Mouse (Mus musculus) stomach, embryonic 14.5 days (tissue): Measurements from ENCODE around the gene Gas7. TPM values are rescaled to one million over a fixed set of nuclear protein-coding genes. Genes with fewer than 3 reads are reported as not detected.

ENCODE experiments used
- ATAC-seq: fragments of 200-750 bp; cut with Nextera tagmentation; 2 replicates; pipeline ENCODE4 v1.8.0; 2017; ENCODE audit warnings: low read depth, moderate TSS enrichment; ENCODE audit not compliant: insufficient number of reproducible peaks, insufficient read depth, low FRiP score
- H3K27ac ChIP-seq: fragments of 300-500 bp; sonication (generic); 2 replicates; pipeline ENCODE4 v1.5.1; 2014; ENCODE audit warnings: mild to moderate bottlenecking, low read length, moderate library complexity, mixed read lengths
- H3K27me3 ChIP-seq: fragments of 300-500 bp; sonication (generic); 2 replicates; pipeline ENCODE4 v1.6.1; 2014; ENCODE audit warnings: low read length, control low read depth, mixed read lengths; ENCODE audit not compliant: control insufficient read depth, insufficient read depth
- H3K36me3 ChIP-seq: fragments of 300-500 bp; sonication (generic); 2 replicates; pipeline ENCODE4 v1.6.1; 2014; ENCODE audit warnings: mild to moderate bottlenecking, control low read depth, low read length, moderate library complexity, mixed read lengths; ENCODE audit not compliant: control insufficient read depth, insufficient read depth
- H3K4me1 ChIP-seq: fragments of 300-500 bp; sonication (generic); 2 replicates; pipeline ENCODE4 v1.6.1; 2014; ENCODE audit warnings: low read length, control low read depth, mixed read lengths; ENCODE audit not compliant: control insufficient read depth, insufficient read depth
- H3K4me2 ChIP-seq: fragments of 300-500 bp; sonication (generic); replicated peaks from 2 replicates; pipeline ENCODE4 v1.6.1; 2014; ENCODE audit warnings: low read depth, low read length, control low read depth
- H3K4me3 ChIP-seq: fragments of 300-500 bp; sonication (generic); 2 replicates; pipeline ENCODE4 v1.5.1; 2014; ENCODE audit warnings: low read depth, low read length, control low read depth
- H3K9ac ChIP-seq: fragments of 300-500 bp; sonication (generic); replicated peaks from 2 replicates; pipeline ENCODE4 v1.6.1; 2014; ENCODE audit warnings: low read depth, mild to moderate bottlenecking, control low read depth, low read length, moderate library complexity, mixed read lengths
- H3K9me3 ChIP-seq: fragments of 300-500 bp; sonication (generic); 2 replicates; pipeline ENCODE4 v1.6.1; 2016; ENCODE audit warnings: low read depth, low read length, control low read depth; ENCODE audit not compliant: control insufficient read depth
- WGBS: fragments of 180-500 bp; shearing (Covaris S2); extraction: QIAGEN DNeasy Blood & Tissue Kit; methylation state at CpG from one replicate; pipeline ENCODE4 v1.1.7; 2014; 5-methylcytosine and 5-hydroxymethylcytosine counted together
- polyA plus RNA-seq: library from polyadenylated mRNA; unstranded; fragments of >200 nt; fragmentation: Nextera tagmentation; extraction: Ambion mirVana; gene quantifications from 2 replicates; pipeline ENCODE4 v1.2.1, GENCODE M21; 2014

Gene Gas7
- polyA plus RNA-seq, 1 experiment from 2014 or later = 15.6 TPM

- no peak for ATAC-seq
- Histone ChIP-seq H3K27ac (no peak overlapping the region), H3K4me1 (no peaks in the 10 kb centered on the region; the same call in 1 of the 2 replicates), H3K4me3 (no peak overlapping the region), H3K27me3 (no peaks in the 10 kb centered on the region), H3K4me2 (no peak overlapping the region), H3K9ac (no peak overlapping the region), H3K36me3 (no peaks in the 10 kb centered on the region), H3K9me3 (no peaks in the 10 kb centered on the region)
- 72% methylated on average over 11 of the region's 11 CpGs for WGBS
These were observed 193.6 kb downstream of the Gas7 start for GRCm38 (mm10) chr11:67648651-67649407.

- Histone ChIP-seq H3K4me1 (no peaks in the 10 kb centered on the region; the same call in 1 of the 2 replicates), H3K36me3 (no peaks in the 10 kb centered on the region), H3K9ac (no peak overlapping the region), H3K27me3 (no peaks in the 10 kb centered on the region), H3K27ac (no peak overlapping the region), H3K4me2 (no peak overlapping the region), H3K9me3 (no peaks in the 10 kb centered on the region), H3K4me3 (no peak overlapping the region)
- WGBS = 55% methylated on average over 10 of the region's 10 CpGs
- no peak for ATAC-seq
These were observed 194.9 kb downstream of the Gas7 start for GRCm38 (mm10) chr11:67649971-67650707.

- no peak for ATAC-seq
- Histone ChIP-seq H3K27me3 (no peaks in the 10 kb centered on the region), H3K9ac (no peak overlapping the region), H3K4me2 (no peak overlapping the region), H3K9me3 (no peaks in the 10 kb centered on the region), H3K4me3 (no peak overlapping the region), H3K36me3 (no peaks in the 10 kb centered on the region), H3K4me1 (no peaks in the 10 kb centered on the region; the same call in 1 of the 2 replicates), H3K27ac (no peak overlapping the region)
- 82% methylated on average over 6 of the region's 6 CpGs for WGBS
These were observed 196.5 kb downstream of the Gas7 start for GRCm38 (mm10) chr11:67651731-67652130.

GRCm38 (mm10) chr11:67652194-67652892, 197.1 kb downstream of the Gas7 start:
- no peak overlapping the region for H3K4me2 ChIP-seq
- no peak overlapping the region for H3K4me3 ChIP-seq
- H3K36me3 ChIP-seq = no peaks in the 10 kb centered on the region
- H3K27ac ChIP-seq = no peak overlapping the region
- no peak overlapping the region for H3K9ac ChIP-seq
- H3K4me1 ChIP-seq = no peaks in the 10 kb centered on the region; the same call in 1 of the 2 replicates
- no peak; the same call in 1 of the 2 replicates for ATAC-seq
- H3K27me3 ChIP-seq = no peaks in the 10 kb centered on the region
- no peaks in the 10 kb centered on the region for H3K9me3 ChIP-seq
- WGBS = 15% methylated on average over 14 of the region's 14 CpGs

DNA sequence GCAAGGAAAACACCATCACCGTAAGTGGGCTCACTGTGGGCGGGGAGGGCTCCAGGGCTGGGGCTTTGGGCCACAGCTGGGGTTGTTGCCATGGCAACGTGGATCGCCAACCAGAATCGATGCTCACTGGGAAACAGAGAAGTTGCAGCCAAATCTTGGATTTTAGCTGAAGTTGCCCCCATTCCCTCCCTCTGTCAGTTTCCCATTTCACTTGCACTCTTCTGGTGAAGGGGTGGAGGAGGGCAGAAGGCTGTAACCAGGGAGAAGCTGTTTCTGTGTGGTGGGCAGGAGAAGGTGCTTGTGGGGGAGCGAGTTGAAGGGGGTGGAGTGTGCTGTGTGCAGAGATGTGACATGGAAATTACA, 197.6 kb downstream of the Gas7 start:
- no peak overlapping the region for H3K9ac ChIP-seq

DNA sequence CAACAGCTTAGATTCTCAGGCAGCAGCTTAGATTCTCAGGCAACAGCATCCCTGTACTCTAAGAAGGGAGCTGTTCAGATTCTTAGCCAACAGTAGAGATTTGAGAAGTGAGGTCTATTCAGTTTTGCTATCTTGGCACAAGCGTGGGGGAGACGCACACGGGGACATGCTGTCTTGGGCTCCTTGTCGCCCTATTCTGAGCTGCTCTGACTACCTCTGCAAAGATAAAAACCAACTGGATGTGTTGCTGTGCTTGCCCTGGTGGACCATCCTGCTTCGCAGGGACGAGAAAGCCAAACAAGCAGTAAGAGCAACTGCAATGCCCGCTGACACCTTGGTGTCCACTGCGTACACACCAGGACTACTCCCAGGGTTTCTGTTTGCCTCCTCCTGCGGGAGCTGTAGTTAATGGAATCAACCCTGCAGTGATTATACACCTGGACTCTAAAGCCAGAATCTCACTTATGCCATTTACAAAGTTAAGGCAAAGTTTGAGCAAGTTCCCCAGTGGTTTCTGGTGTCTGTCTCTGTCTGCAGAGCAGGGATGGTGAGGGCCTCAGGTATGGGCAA, 198.4 kb downstream of the Gas7 start:
- H3K36me3 ChIP-seq = no peaks in the 10 kb centered on the region
- no peak overlapping the region for H3K9ac ChIP-seq
- H3K4me3 ChIP-seq = no peak overlapping the region
- H3K4me1 ChIP-seq = no peaks in the 10 kb centered on the region; the same call in 1 of the 2 replicates
- H3K9me3 ChIP-seq = no peaks in the 10 kb centered on the region
- ATAC-seq = no peak
- no peaks in the 10 kb centered on the region for H3K27me3 ChIP-seq
- H3K27ac ChIP-seq = no peak overlapping the region
- 81% methylated on average over 9 of the region's 9 CpGs for WGBS
- no peak overlapping the region for H3K4me2 ChIP-seq

More for the DNA sequence above, 197.6 kb downstream of the Gas7 start:
- Histone ChIP-seq H3K4me1 (no peaks in the 10 kb centered on the region; the same call in 1 of the 2 replicates), H3K4me2 (no peak overlapping the region), H3K4me3 (no peak overlapping the region), H3K9me3 (no peaks in the 10 kb centered on the region), H3K27ac (no peak overlapping the region), H3K27me3 (no peaks in the 10 kb centered on the region), H3K36me3 (no peaks in the 10 kb centered on the region)
- no peak for ATAC-seq
- WGBS = 44% methylated on average over 6 of the region's 6 CpGs

- H3K9ac ChIP-seq = no peak overlapping the region
These were observed 199.3 kb downstream of the Gas7 start for GRCm38 (mm10) chr11:67654514-67654913.

More at GRCm38 (mm10) chr11:67654514-67654913, 199.3 kb downstream of the Gas7 start:
- Histone ChIP-seq H3K36me3 (no peaks in the 10 kb centered on the region), H3K4me3 (no peak overlapping the region), H3K4me1 (no peaks in the 10 kb centered on the region; the same call in 1 of the 2 replicates), H3K4me2 (no peak overlapping the region), H3K27ac (no peak overlapping the region), H3K27me3 (no peaks in the 10 kb centered on the region), H3K9me3 (no peaks in the 10 kb centered on the region)
- WGBS = 88% methylated on average over 4 of the region's 4 CpGs
- no peak for ATAC-seq
